In genomic region chr8:106169934-106170480, GRCm38 (mm10) we compare ENCODE assay signal across 8 mouse cellular contexts. TPM values are rescaled to one million over a fixed set of nuclear protein-coding genes. Genes with fewer than 3 reads are reported as not detected.
DNase-seq lines count a peak whose midpoint lies in the region; ATAC-seq and TF ChIP-seq lines count a peak whose summit lies in the region.

No protein-coding gene starts in this region.

- TF ChIP-seq EP300 in MEL (IDR thresholded peaks at IDR 0.05; ENCODE audit: low read depth in 1 of 2, low read length in 2 of 2) = no peak

- H3K4me2 ChIP-seq in heart, embryonic 15.5 days = peak overlapping the region; percentile 85
- H3K4me2 ChIP-seq in hindbrain, embryonic 14.5 days (replicated peaks) = peak overlapping the region; percentile 78
- peak overlapping the region; percentile 67 for H3K4me2 ChIP-seq in midbrain, embryonic 16.5 days (ENCODE audit: low read length)

- 21% methylated on average over 6 of the region's 6 CpGs for WGBS in heart, embryonic 15.5 days
- 40% methylated on average over 6 of the region's 6 CpGs for WGBS in hindbrain, embryonic 14.5 days
- WGBS in midbrain, embryonic 16.5 days = 36% methylated on average over 6 of the region's 6 CpGs

- peak in 1 of 3 experiments; percentile 21; a peak in 1 of 6 replicates for TF ChIP-seq CTCF in MEL (IDR thresholded peaks at IDR 0.05 in 2 of 3, conservative IDR thresholded peaks at IDR 0.05 in 1 of 3; ENCODE audit: control insufficient read depth in 1 of 3, insufficient read depth in 1 of 3, low read depth in 2 of 3, low read length in 3 of 3, poor library complexity in 1 of 3, severe bottlenecking in 1 of 3)

- no peaks in the 10 kb centered on the region for H3K27me3 ChIP-seq in heart, embryonic 15.5 days
- no peaks in the 10 kb centered on the region for H3K27me3 ChIP-seq in MEL (ENCODE audit: control insufficient read depth in 1 of 2, insufficient read depth in 2 of 2, low read length in 2 of 2)
- H3K27me3 ChIP-seq in hindbrain, embryonic 14.5 days (ENCODE audit: control insufficient read depth, insufficient read depth, low read length) = no peaks in the 10 kb centered on the region
- H3K27me3 ChIP-seq in midbrain, embryonic 16.5 days (ENCODE audit: control insufficient read depth, insufficient read depth, low read depth, low read length) = no peaks in the 10 kb centered on the region

- TF ChIP-seq POLR2A in MEL (IDR thresholded peaks at IDR 0.05; ENCODE audit: control insufficient read depth in 1 of 2, insufficient read depth in 1 of 2, low read depth in 1 of 2, low read length in 2 of 2, poor library complexity in 1 of 2) = no peak

- H3K4me1 ChIP-seq in heart, embryonic 15.5 days (replicated peaks) = peaks cover 22% of the 10 kb centered on the region
- peaks cover 9 to 26% of the 10 kb centered on the region in 2 experiments for H3K4me1 ChIP-seq in MEL (ENCODE audit: control insufficient read depth in 1 of 2, insufficient read depth in 2 of 2, low read length in 2 of 2)
- H3K4me1 ChIP-seq in hindbrain, embryonic 14.5 days (replicated peaks; ENCODE audit: control insufficient read depth, insufficient read depth, low read length) = peaks cover 8% of the 10 kb centered on the region; the same call in 1 of the 2 replicates
- peaks cover 12% of the 10 kb centered on the region for H3K4me1 ChIP-seq in midbrain, embryonic 16.5 days (ENCODE audit: control insufficient read depth, insufficient read depth, low read length)

- peak overlapping the region; percentile 68 for H3K9ac ChIP-seq in heart, embryonic 15.5 days
- H3K9ac ChIP-seq in MEL (ENCODE audit: control insufficient read depth, low read depth, low read length, poor library complexity, severe bottlenecking) = peak overlapping the region; percentile 76
- H3K9ac ChIP-seq in hindbrain, embryonic 14.5 days = peak overlapping the region; percentile 85
- peak overlapping the region; percentile 71 for H3K9ac ChIP-seq in midbrain, embryonic 16.5 days (ENCODE audit: low read depth, low read length)

- TF ChIP-seq RAD21 in MEL (IDR thresholded peaks at IDR 0.05; ENCODE audit: low read depth, low read length) = no peak

- no peaks in the 10 kb centered on the region for H3K9me3 ChIP-seq in heart, embryonic 15.5 days (replicated peaks)
- no peaks in the 10 kb centered on the region for H3K9me3 ChIP-seq in MEL (replicated peaks; ENCODE audit: insufficient read depth, low read length)
- no peaks in the 10 kb centered on the region for H3K9me3 ChIP-seq in hindbrain, embryonic 14.5 days (ENCODE audit: control insufficient read depth, low read length)
- H3K9me3 ChIP-seq in midbrain, embryonic 16.5 days (replicated peaks; ENCODE audit: control insufficient read depth, low read length, poor library complexity, severe bottlenecking) = no peaks in the 10 kb centered on the region

- DNase-seq in heart, adult 8-10 months (ENCODE audit: low spot score) = no peak
- no peak for DNase-seq in MEL (ENCODE audit: low read depth, low spot score)
- no peak for DNase-seq in hindbrain, embryonic 14.5 days (ENCODE audit: low spot score)
- no peak for DNase-seq in adrenal gland, adult 2 months
- no peak for DNase-seq in thymus, postnatal 25 days

- H3K36me3 ChIP-seq in heart, embryonic 15.5 days = no peaks in the 10 kb centered on the region
- H3K36me3 ChIP-seq in MEL (ENCODE audit: control insufficient read depth in 1 of 2, insufficient read depth in 2 of 2, low read length in 2 of 2) = peaks cover 6 to 26% of the 10 kb centered on the region in 2 experiments
- no peaks in the 10 kb centered on the region for H3K36me3 ChIP-seq in hindbrain, embryonic 14.5 days (replicated peaks; ENCODE audit: control insufficient read depth, insufficient read depth)
- H3K36me3 ChIP-seq in midbrain, embryonic 16.5 days (ENCODE audit: control insufficient read depth, insufficient read depth, low read length) = no peaks in the 10 kb centered on the region

- H3K27ac ChIP-seq in heart, embryonic 15.5 days = no peak overlapping the region
- no peak overlapping the region for H3K27ac ChIP-seq in MEL (ENCODE audit: control insufficient read depth, low read depth, low read length)
- H3K27ac ChIP-seq in hindbrain, embryonic 14.5 days = peak overlapping the region; percentile 97; the same call in 1 of the 2 replicates
- H3K27ac ChIP-seq in midbrain, embryonic 16.5 days (ENCODE audit: low read length) = peak overlapping the region; percentile 94

- no peak for ATAC-seq in heart, embryonic 15.5 days (replicated peaks; ENCODE audit: insufficient number of reproducible peaks, insufficient read depth, low FRiP score, low read depth)
- ATAC-seq in hindbrain, embryonic 14.5 days (ENCODE audit: low FRiP score) = no peak
- no peak for ATAC-seq in midbrain, embryonic 16.5 days
- ATAC-seq in activated CD4-positive, CD25-positive, alpha-beta regulatory T cell, adult 4 months = no peak

- peak overlapping the region; percentile 65 for H3K4me3 ChIP-seq in heart, embryonic 15.5 days
- H3K4me3 ChIP-seq in MEL (ENCODE audit: control insufficient read depth in 1 of 2, insufficient read depth in 1 of 2, low read depth in 2 of 2, low read length in 2 of 2) = peak overlapping the region; percentile 63 to 84
- H3K4me3 ChIP-seq in hindbrain, embryonic 14.5 days (replicated peaks; ENCODE audit: low read length) = peak overlapping the region; percentile 84
- H3K4me3 ChIP-seq in midbrain, embryonic 16.5 days (ENCODE audit: low read depth, low read length) = peak overlapping the region; percentile 79

- H3K79me2 ChIP-seq in MEL (ENCODE audit: control insufficient read depth, insufficient read depth, low read length, poor library complexity) = peaks cover 27% of the 10 kb centered on the region

RNA-seq across cellular contexts. Expression of gene Slc7a6, which starts 1.4 kb away (rescaled TPM):
- polyA plus RNA-seq in heart, embryonic 15.5 days (2015; fragmentation: Nextera tagmentation; extraction: Ambion mirVana) = 29.6 and 33.3 TPM in 2 replicates
- total RNA-seq in heart, adult 8-10 months (2022) = 10 to 100 TPM in 1 of 4 experiments, 1 to 10 TPM in 3; 6.9 to 10.8 (median 9.6) TPM
- total RNA-seq in MEL (2012; rRNA removed) = 26.2 and 34.4 TPM in 2 replicates
- 10 to 100 TPM in 1 of 2 experiments, not detected in 1; 48.2 TPM for polyA plus RNA-seq in MEL (2012; ENCODE audit: insufficient read depth in 1 of 2, insufficient read length in 2 of 2, low read depth in 1 of 2, low replicate concordance in 2 of 2, missing spikeins in 1 of 2)
- 65.8 and 67.3 TPM in 2 replicates for polyA plus RNA-seq in hindbrain, embryonic 14.5 days (2014; fragmentation: Nextera tagmentation; extraction: Ambion mirVana)
- 41.8 and 53.5 TPM in 2 replicates for polyA plus RNA-seq in midbrain, embryonic 16.5 days (2015; fragmentation: Nextera tagmentation; extraction: Ambion mirVana)
- 10 to 100 TPM; 27.2 to 34.0 TPM for total RNA-seq in adrenal gland, adult 2 months (2021)
- 17.3 and 26.5 TPM in 2 replicates for polyA plus RNA-seq in adrenal gland, adult 2 months (2012; rRNA removed)
- polyA plus RNA-seq in activated CD4-positive, CD25-positive, alpha-beta regulatory T cell, adult 4 months (2017; shearing (Covaris generic)) = 10 to 100 TPM; 26.2 to 33.6 TPM

RNA-seq across cellular contexts. Expression of gene Pla2g15, which starts 19.8 kb away (rescaled TPM):
- 7.0 and 9.4 TPM in 2 replicates for polyA plus RNA-seq in heart, embryonic 15.5 days (2015; fragmentation: Nextera tagmentation; extraction: Ambion mirVana)
- 10 to 100 TPM in 1 of 4 experiments, 1 to 10 TPM in 3; 7.7 to 10.0 (median 9.4) TPM for total RNA-seq in heart, adult 8-10 months (2022)
- total RNA-seq in MEL (2012; rRNA removed) = 4.0 and 6.2 TPM in 2 replicates
- polyA plus RNA-seq in MEL (2012; ENCODE audit: insufficient read depth in 1 of 2, insufficient read length in 2 of 2, low read depth in 1 of 2, low replicate concordance in 2 of 2, missing spikeins in 1 of 2) = 1 to 10 TPM in 1 of 2 experiments, not detected in 1; 9.4 TPM
- polyA plus RNA-seq in hindbrain, embryonic 14.5 days (2014; fragmentation: Nextera tagmentation; extraction: Ambion mirVana) = 7.9 and 9.1 TPM in 2 replicates
- 24.5 and 25.2 TPM in 2 replicates for polyA plus RNA-seq in midbrain, embryonic 16.5 days (2015; fragmentation: Nextera tagmentation; extraction: Ambion mirVana)
- 10 to 100 TPM; 21.9 to 38.8 TPM for total RNA-seq in adrenal gland, adult 2 months (2021)
- polyA plus RNA-seq in adrenal gland, adult 2 months (2012; rRNA removed) = 21.9 and 22.1 TPM in 2 replicates
- 1 to 10 TPM; 1.9 to 4.0 TPM for polyA plus RNA-seq in activated CD4-positive, CD25-positive, alpha-beta regulatory T cell, adult 4 months (2017; shearing (Covaris generic))

RNA-seq across cellular contexts. Expression of gene Esrp2, which starts 33.2 kb away (rescaled TPM):
- polyA plus RNA-seq in heart, embryonic 15.5 days (2015; fragmentation: Nextera tagmentation; extraction: Ambion mirVana) = 1.5 and 6.1 TPM in 2 replicates
- under 1 TPM; 0.23 to 0.81 (median 0.42) TPM for total RNA-seq in heart, adult 8-10 months (2022)
- 1.3 and 2.3 TPM in 2 replicates for total RNA-seq in MEL (2012; rRNA removed)
- 1 to 10 TPM in 1 of 2 experiments, not detected in 1; 4.5 TPM for polyA plus RNA-seq in MEL (2012; ENCODE audit: insufficient read depth in 1 of 2, insufficient read length in 2 of 2, low read depth in 1 of 2, low replicate concordance in 2 of 2, missing spikeins in 1 of 2)
- 0.19 TPM in 1 of 2 replicates, not detected in the other for polyA plus RNA-seq in hindbrain, embryonic 14.5 days (2014; fragmentation: Nextera tagmentation; extraction: Ambion mirVana)
- polyA plus RNA-seq in midbrain, embryonic 16.5 days (2015; fragmentation: Nextera tagmentation; extraction: Ambion mirVana) = 0.14 and 0.29 TPM in 2 replicates
- total RNA-seq in adrenal gland, adult 2 months (2021) = 1 to 10 TPM; 1.7 to 3.7 TPM
- 2.0 and 5.5 TPM in 2 replicates for polyA plus RNA-seq in adrenal gland, adult 2 months (2012; rRNA removed)
- polyA plus RNA-seq in activated CD4-positive, CD25-positive, alpha-beta regulatory T cell, adult 4 months (2017; shearing (Covaris generic)) = under 1 TPM in 1 of 2 experiments, not detected in 1; 0.20 TPM

RNA-seq across cellular contexts. Expression of gene Slc7a6os, which starts 40.7 kb away (rescaled TPM):
- 19.5 and 22.2 TPM in 2 replicates for polyA plus RNA-seq in heart, embryonic 15.5 days (2015; fragmentation: Nextera tagmentation; extraction: Ambion mirVana)
- total RNA-seq in heart, adult 8-10 months (2022) = 10 to 100 TPM in 2 of 4 experiments, 1 to 10 TPM in 2; 8.2 to 11.5 (median 10.0) TPM
- 41.6 and 52.0 TPM in 2 replicates for total RNA-seq in MEL (2012; rRNA removed)
- 10 to 100 TPM in 1 of 2 experiments, not detected in 1; 53.6 TPM for polyA plus RNA-seq in MEL (2012; ENCODE audit: insufficient read depth in 1 of 2, insufficient read length in 2 of 2, low read depth in 1 of 2, low replicate concordance in 2 of 2, missing spikeins in 1 of 2)
- polyA plus RNA-seq in hindbrain, embryonic 14.5 days (2014; fragmentation: Nextera tagmentation; extraction: Ambion mirVana) = 29.2 and 30.2 TPM in 2 replicates
- polyA plus RNA-seq in midbrain, embryonic 16.5 days (2015; fragmentation: Nextera tagmentation; extraction: Ambion mirVana) = 30.8 and 33.1 TPM in 2 replicates
- total RNA-seq in adrenal gland, adult 2 months (2021) = 10 to 100 TPM; 24.2 to 25.1 TPM
- polyA plus RNA-seq in adrenal gland, adult 2 months (2012; rRNA removed) = 14.1 and 14.7 TPM in 2 replicates
- 10 to 100 TPM; 20.6 to 22.5 TPM for polyA plus RNA-seq in activated CD4-positive, CD25-positive, alpha-beta regulatory T cell, adult 4 months (2017; shearing (Covaris generic))

RNA-seq across cellular contexts. Expression of gene Prmt7, which starts 40.7 kb away (rescaled TPM):
- 28.0 and 37.4 TPM in 2 replicates for polyA plus RNA-seq in heart, embryonic 15.5 days (2015; fragmentation: Nextera tagmentation; extraction: Ambion mirVana)
- total RNA-seq in heart, adult 8-10 months (2022) = 10 to 100 TPM; 26.7 to 27.7 (median 26.9) TPM
- 71.2 and 74.5 TPM in 2 replicates for total RNA-seq in MEL (2012; rRNA removed)
- polyA plus RNA-seq in MEL (2012; ENCODE audit: insufficient read depth in 1 of 2, insufficient read length in 2 of 2, low read depth in 1 of 2, low replicate concordance in 2 of 2, missing spikeins in 1 of 2) = 10 to 100 TPM in 1 of 2 experiments, not detected in 1; 63.3 TPM
- 57.4 and 61.9 TPM in 2 replicates for polyA plus RNA-seq in hindbrain, embryonic 14.5 days (2014; fragmentation: Nextera tagmentation; extraction: Ambion mirVana)
- polyA plus RNA-seq in midbrain, embryonic 16.5 days (2015; fragmentation: Nextera tagmentation; extraction: Ambion mirVana) = 60.9 and 61.5 TPM in 2 replicates
- 10 to 100 TPM; 23.0 to 28.1 TPM for total RNA-seq in adrenal gland, adult 2 months (2021)
- polyA plus RNA-seq in adrenal gland, adult 2 months (2012; rRNA removed) = 14.1 and 19.8 TPM in 2 replicates
- polyA plus RNA-seq in activated CD4-positive, CD25-positive, alpha-beta regulatory T cell, adult 4 months (2017; shearing (Covaris generic)) = 10 to 100 TPM; 19.5 to 31.6 TPM

Comparison
In these comparisons a context has a peak if more than half of its experiments do, and no peak if none do; other contexts are left out.
1. H3K27ac ChIP-seq: peak in hindbrain, embryonic 14.5 days (single experiment) and midbrain, embryonic 16.5 days (single experiment); none in heart, embryonic 15.5 days (single experiment) and MEL (single experiment).
2. Peak in every context shown above with its lines, with median percentiles within 50 percentile points of each other: H3K4me2 ChIP-seq, H3K4me3 ChIP-seq and H3K9ac ChIP-seq.